Mouse (Mus musculus) liver, adult 2 months (tissue): ENCODE data around the gene Mxd3. TPM values are rescaled to one million over a fixed set of nuclear protein-coding genes. Genes with fewer than 3 reads are reported as not detected.

ENCODE experiments used
- DNase-seq: peaks from one replicate; pipeline ENCODE4 v3.0.0-alpha.2; 2011; ENCODE audit warnings: low read depth, low spot score; ENCODE audit errors: extremely low read depth
- H3K27ac ChIP-seq: fragments of 200-500 bp; replicated peaks from 2 replicates; pipeline ENCODE4 v1.5.1; 2012; ENCODE audit warnings: low read depth, mild to moderate bottlenecking, control low read depth, inconsistent platforms, low read length; ENCODE audit not compliant: insufficient read depth
- H3K27me3 ChIP-seq: fragments of 200-500 bp; 2 replicates; pipeline ENCODE4 v1.6.1; 2012; ENCODE audit warnings: mild to moderate bottlenecking, moderate library complexity, low read length, inconsistent platforms; ENCODE audit not compliant: control insufficient read depth, insufficient read depth
- H3K36me3 ChIP-seq: fragments of 200-500 bp; 2 replicates; pipeline ENCODE4 v1.6.1; 2012; ENCODE audit warnings: low read length, inconsistent platforms; ENCODE audit not compliant: control insufficient read depth, insufficient read depth
- H3K4me1 ChIP-seq: fragments of 200-500 bp; 2 replicates; pipeline ENCODE4 v1.6.1; 2011; ENCODE audit warnings: low read length; ENCODE audit not compliant: control insufficient read depth, insufficient read depth
- H3K4me3 ChIP-seq: fragments of 200-500 bp; 2 replicates; pipeline ENCODE4 v1.5.1; 2011; ENCODE audit warnings: low read depth, mild to moderate bottlenecking, control low read depth, low read length, moderate library complexity; ENCODE audit not compliant: insufficient read depth
- H3K79me2 ChIP-seq: fragments of 200-500 bp; 2 replicates; pipeline ENCODE4 v1.6.1; 2012; ENCODE audit warnings: inconsistent platforms, mild to moderate bottlenecking, low read length, moderate library complexity; ENCODE audit not compliant: control insufficient read depth, insufficient read depth
- H3K9ac ChIP-seq: fragments of 200-500 bp; 2 replicates; pipeline ENCODE4 v1.6.1; 2012; ENCODE audit warnings: low read depth, mild to moderate bottlenecking, control low read depth, inconsistent platforms, low read length
- CTCF ChIP-seq: fragments of 200-500 bp; IDR thresholded peaks from 2 replicates; pipeline ENCODE4 v1.5.1; 2011; ENCODE audit warnings: low read depth, low read length, control low read depth
- POLR2A ChIP-seq: fragments of 200-500 bp; IDR thresholded peaks from 2 replicates; pipeline ENCODE4 v1.6.1; 2011; ENCODE audit warnings: low read length, control low read depth; ENCODE audit not compliant: insufficient read depth; ENCODE audit errors: extremely low read depth
- WGBS: fragments of 180-500 bp; shearing (Covaris S2); methylation state at CpG from one replicate; pipeline ENCODE4 v1.1.7; 2018; 5-methylcytosine and 5-hydroxymethylcytosine counted together
- polyA plus RNA-seq: library from polyadenylated mRNA; depleted of rRNA; stranded (reverse); fragments of >200 nt; gene quantifications from 2 replicates; pipeline ENCODE4 v1.2.3, GENCODE M21; 2012
- total RNA-seq: library from RNA; depleted of rRNA; stranded (reverse); fragments of >200 nt; gene quantifications from 2 replicates; pipeline ENCODE4 v1.2.3, GENCODE M21; 2014

Gene Mxd3
- total and polyA plus RNA-seq, 2 experiments, result 0.27 TPM; not detected in 1

GRCm38 (mm10) chr13:55322130-55322825, 7.3 kb downstream of the Mxd3 start:
- peak overlapping the region; percentile 90 for H3K4me3 ChIP-seq
- DNase-seq, result peak; percentile 94
- WGBS, result under 1% methylated on average over 31 of the region's 31 CpGs
- H3K27ac ChIP-seq, result peak overlapping the region; percentile 87
- TF ChIP-seq CTCF (peak; percentile 42), POLR2A (no peak)
- H3K4me1 ChIP-seq, result peaks cover 14% of the 10 kb centered on the region
- H3K79me2 ChIP-seq, result peaks cover 9% of the 10 kb centered on the region; the same call in 1 of the 2 replicates
- H3K27me3 ChIP-seq, result no peaks in the 10 kb centered on the region
- peaks cover 18% of the 10 kb centered on the region for H3K36me3 ChIP-seq
- peak overlapping the region; percentile 86 for H3K9ac ChIP-seq

GRCm38 (mm10) chr13:55321434-55322129, 8.0 kb downstream of the Mxd3 start, which contains the start of gene Rab24:
TSS of gene Rab24 (minus strand) at chr13:55321946.
- under 1% methylated on average over 73 of the region's 73 CpGs for WGBS
- H3K9ac ChIP-seq, result peak within 1 kb of the TSS; percentile 86
- TF ChIP-seq CTCF (no peak), POLR2A (peak; percentile 77)
- no peaks in the 10 kb centered on the region for H3K27me3 ChIP-seq
- H3K36me3 ChIP-seq, result peaks cover 18% of the 10 kb centered on the region
- DNase-seq, result peak; percentile 64
- peaks cover 9% of the 10 kb centered on the region; the same call in 1 of the 2 replicates for H3K79me2 ChIP-seq
- peak within 1 kb of the TSS; percentile 87 for H3K27ac ChIP-seq
- peak within 1 kb of the TSS; percentile 90 for H3K4me3 ChIP-seq
- peaks cover 14% of the 10 kb centered on the region for H3K4me1 ChIP-seq

GRCm38 (mm10) chr13:55319931-55320533, 9.6 kb downstream of the Mxd3 start, which contains the start of gene Prelid1:
TSS of gene Prelid1 (plus strand) at chr13:55320500.
- DNase-seq, result peak; percentile 66
- peaks cover 9% of the 10 kb centered on the region; the same call in 1 of the 2 replicates for H3K79me2 ChIP-seq
- H3K27me3 ChIP-seq, result no peaks in the 10 kb centered on the region
- peaks cover 14% of the 10 kb centered on the region for H3K4me1 ChIP-seq
- peak within 1 kb of the TSS; percentile 90 for H3K4me3 ChIP-seq
- peak within 1 kb of the TSS; percentile 75 for H3K27ac ChIP-seq
- 55% methylated on average over 4 of the region's 4 CpGs for WGBS
- H3K36me3 ChIP-seq, result peaks cover 14% of the 10 kb centered on the region
- TF ChIP-seq POLR2A (no peak), CTCF (no peak)
- peak within 1 kb of the TSS; percentile 84 for H3K9ac ChIP-seq

- WGBS, result 83% methylated on average over 3 of the region's 3 CpGs
- Histone ChIP-seq H3K4me3 (no peak overlapping the region), H3K79me2 (peaks cover 9% of the 10 kb centered on the region; the same call in 1 of the 2 replicates), H3K9ac (no peak overlapping the region), H3K4me1 (peaks cover 13% of the 10 kb centered on the region), H3K27me3 (no peaks in the 10 kb centered on the region), H3K36me3 (peaks cover 19% of the 10 kb centered on the region), H3K27ac (no peak overlapping the region)
- TF ChIP-seq POLR2A, result no peak
- TF ChIP-seq CTCF, result no peak
- no peak for DNase-seq
Observed at GRCm38 (mm10) chr13:55318351-55318750, 11.3 kb downstream of the Mxd3 start.

GRCm38 (mm10) chr13:55314891-55315412, 14.7 kb downstream of the Mxd3 start:
- no peak overlapping the region for H3K9ac ChIP-seq
- DNase-seq, result peak; percentile 60
- H3K27ac ChIP-seq, result no peak overlapping the region
- H3K4me3 ChIP-seq, result no peak overlapping the region
- H3K27me3 ChIP-seq, result no peaks in the 10 kb centered on the region
- peaks cover 41% of the 10 kb centered on the region for H3K36me3 ChIP-seq
- no peaks in the 10 kb centered on the region for H3K4me1 ChIP-seq
- no peaks in the 10 kb centered on the region for H3K79me2 ChIP-seq
- TF ChIP-seq POLR2A (no peak), CTCF (no peak)
- 66% methylated on average over 2 of the region's 2 CpGs for WGBS
